Mouse (Mus musculus) gonadal fat pad, adult 2 months (tissue): ENCODE results near the gene Cmya5. TPM values are rescaled to one million over a fixed set of nuclear protein-coding genes. Genes with fewer than 3 reads are reported as not detected.
"Not testable (repeated sequence)": the region's sequence is repeated elsewhere in the genome, so short reads cannot be mapped to it uniquely, and the experiment has no call there.

ENCODE experiments used
- DNase-seq: peaks from one replicate; pipeline ENCODE4 v3.0.0-alpha.2; 2012; ENCODE audit warnings: low read depth
- polyA plus RNA-seq: library from polyadenylated mRNA; depleted of rRNA; stranded (reverse); fragments of >200 nt; gene quantifications from 2 replicates; pipeline ENCODE4 v1.2.3, GENCODE M21; 2012

Cmya5 gene
- polyA plus RNA-seq, 1 experiment: 0.53 TPM

DNA sequence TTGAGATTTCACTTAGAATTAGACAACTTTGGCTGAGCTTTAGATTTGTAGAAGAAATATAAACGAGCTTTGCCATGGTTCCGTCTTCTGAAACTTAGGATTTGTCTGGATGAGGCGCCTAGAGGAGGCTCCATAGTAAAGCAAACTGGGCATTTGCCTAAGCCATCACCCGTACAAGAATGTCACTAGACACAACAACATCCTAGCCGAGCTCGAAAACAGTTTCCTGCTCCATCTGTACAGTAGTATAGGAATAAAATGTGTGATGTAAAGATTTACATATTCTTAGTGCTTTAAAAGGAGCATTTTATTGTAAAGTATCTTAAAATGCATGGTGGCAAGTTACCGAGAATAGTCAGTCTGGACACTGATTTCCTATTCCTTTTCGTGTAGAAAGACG lies 22.2 kb downstream of the Cmya5 start:
- no peak for DNase-seq

DNA sequence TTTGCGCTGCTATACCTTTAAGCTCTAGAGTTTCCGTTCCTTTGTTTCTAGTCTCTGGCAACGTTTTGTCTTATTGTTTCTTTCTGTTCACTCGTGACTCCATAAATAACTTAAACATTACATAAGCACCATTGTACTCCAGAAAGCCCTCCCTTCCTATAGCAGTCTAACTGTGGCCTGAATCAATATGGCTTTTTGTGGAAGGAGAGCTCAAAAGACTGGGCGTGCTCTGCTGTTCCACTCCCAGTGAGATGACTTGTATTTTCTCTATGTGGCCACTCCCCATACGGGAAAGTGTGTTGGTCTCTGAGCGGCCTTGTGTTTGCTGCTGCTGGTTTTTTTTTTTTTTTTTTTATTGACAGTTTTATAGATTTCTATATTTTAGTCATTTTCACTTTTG lies 27.3 kb downstream of the Cmya5 start:
- DNase-seq: no peak

DNA sequence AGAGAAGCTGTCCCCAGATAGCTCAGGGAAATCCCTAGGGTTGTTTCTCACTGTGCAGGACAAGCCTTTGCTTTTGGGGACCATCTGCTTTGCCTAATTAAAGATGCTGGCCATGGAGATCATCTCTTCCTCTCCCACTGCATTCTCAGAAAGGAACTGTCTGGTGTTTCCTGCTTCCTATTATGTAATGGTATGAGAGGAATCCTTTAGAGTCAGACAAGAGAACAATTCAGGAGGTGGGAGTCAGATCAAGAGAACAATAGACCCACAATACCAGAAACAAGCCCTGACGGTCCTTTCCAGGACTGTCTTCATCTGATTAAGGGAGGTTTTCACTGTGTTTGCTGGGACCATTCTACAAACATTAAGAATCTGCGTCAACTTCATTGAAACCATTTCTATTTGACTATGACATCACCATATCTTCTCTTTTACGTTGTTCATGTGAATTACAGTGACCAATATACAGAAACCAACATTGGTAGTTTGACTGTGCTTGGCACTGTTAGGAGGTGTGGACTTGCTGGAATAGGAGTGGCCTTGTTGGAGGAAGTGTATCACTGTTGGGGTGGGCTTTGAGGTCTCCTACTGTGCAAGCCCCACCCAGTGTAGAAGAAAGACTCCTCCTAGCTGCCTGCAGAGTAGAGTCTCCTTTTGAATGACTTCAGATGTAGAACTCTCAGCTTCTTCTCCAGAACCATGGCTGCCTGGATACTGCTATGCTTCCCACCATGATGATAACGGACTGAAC lies 42.0 kb downstream of the Cmya5 start:
- DNase-seq: no peak

DNA sequence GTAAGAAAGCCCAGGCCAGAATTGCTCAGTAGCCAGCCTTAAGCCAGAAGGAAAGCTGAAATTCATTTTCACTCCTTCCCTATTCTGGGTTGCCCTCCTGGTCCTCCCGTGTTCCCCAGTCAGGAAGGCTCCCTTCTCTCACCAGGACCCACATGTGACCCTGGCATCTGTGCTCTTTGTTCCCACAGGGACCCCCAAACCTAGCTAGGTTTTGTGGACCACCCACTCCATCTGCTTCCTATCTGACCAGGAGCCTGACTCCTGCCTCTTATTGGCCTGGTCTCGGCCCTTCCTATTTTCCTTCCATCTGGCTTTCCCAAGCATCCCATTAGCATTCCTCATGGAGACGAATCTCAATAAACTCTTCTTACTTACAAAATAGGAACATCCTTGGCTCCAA lies 45.9 kb downstream of the Cmya5 start:
- no peak for DNase-seq

DNA sequence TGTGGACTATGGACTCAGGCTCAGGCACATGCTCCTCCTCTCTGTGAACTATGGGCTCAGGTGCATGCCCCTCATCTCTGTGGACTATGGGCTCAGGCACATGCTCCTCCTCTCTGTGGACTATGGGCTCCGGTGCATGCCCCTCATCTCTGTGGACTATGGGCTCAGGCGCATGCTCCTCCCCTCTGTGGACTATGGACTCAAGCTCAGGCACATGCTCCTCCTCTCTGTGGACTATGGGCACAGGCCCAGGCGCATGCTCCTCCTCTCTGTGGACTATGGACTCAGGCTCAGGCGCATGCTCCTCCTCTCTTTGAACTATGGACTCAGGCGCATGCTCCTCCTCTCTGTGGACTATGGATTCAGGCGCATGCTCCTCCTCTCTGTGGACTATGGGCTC lies 47.9 kb downstream of the Cmya5 start:
- no peak for DNase-seq

DNA sequence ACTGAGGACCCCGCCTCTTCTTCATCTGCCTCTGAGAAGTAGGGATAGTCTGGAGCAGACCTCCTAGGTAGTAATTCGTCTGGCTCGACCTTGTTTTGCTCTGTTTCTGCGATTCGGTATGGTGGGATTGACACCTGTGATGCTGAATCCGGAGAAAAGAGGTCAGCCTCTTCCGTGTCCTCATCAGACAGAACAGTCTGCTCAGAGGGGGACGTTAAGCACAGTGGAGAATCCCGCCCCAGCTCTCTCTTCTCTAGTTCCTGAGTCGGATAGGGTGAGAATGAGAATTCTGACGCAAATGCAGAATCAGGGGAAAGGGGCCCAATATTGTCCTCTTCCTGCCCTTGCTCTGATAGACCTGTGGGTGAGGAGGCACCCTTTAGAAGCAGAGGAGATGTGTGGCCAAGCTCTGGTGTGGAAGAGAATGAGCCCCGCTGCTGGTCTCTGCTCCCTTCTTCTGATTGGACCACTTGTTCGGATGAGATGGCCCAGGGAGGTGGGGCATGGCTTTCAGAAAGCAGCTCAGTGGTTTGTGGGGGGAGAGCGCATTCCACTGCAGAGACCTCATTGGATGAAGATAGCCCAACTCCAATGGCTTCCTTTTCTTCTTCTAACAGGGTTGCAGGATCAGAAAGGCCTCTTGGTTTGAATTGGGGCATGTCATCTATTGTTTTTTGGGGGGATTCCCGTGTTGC lies 49.3 kb downstream of the Cmya5 start:
- no peak for DNase-seq

DNA sequence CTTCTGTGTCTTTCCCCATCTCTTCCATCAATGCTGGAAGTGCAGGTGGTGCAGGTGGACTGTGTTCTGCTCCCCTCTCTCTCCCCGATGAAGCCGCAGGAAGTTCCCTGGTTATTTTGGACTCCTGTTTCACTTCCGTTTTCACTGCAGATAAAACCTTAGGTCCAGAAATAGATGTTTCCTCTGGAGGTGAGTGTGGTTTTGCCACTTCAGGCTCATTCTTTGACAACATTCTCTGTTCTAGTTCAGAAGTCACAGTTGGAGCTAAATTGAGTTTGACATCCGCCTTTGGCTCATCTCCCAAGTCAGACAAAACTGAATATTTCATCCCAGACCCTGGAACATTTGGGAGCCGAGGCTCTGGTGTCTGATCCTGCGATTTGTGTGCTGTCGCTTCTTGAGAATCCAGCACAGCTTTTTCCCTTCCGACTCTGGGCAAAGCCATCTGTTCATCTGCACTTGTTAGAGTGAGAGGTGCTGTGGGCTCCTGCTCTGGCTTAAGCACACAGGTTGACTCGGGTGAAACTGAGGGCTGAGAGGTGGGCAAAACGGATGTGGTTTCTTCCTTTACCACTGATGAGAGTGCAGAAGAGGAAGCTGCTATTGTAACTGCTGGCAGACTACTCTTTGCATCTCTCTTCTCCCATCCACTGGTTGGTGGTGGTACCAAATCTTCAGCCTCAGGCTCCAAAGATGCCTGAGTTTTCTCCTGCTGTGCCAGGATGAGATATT lies 50.2 kb downstream of the Cmya5 start:
- no peak for DNase-seq

DNA sequence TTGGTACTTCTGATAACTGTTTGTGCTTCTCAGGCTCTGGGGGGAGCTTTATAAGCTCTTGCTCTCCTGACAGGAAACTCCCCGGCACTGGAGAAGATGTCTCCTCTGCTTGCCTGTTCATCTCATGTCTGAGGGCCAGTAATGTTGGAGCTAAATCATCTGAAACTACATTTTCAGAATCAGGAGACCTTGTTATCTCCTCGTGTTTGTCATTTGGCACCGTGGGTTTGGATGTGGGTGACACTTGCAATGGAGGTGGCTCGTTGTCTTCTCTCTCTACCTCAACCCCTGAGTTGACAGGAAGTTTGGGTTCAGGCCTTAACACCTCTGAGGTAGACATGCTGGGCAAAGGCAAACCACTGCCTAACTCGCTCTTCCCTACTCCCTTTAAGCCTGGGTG lies 50.8 kb downstream of the Cmya5 start:
- no peak for DNase-seq

DNA sequence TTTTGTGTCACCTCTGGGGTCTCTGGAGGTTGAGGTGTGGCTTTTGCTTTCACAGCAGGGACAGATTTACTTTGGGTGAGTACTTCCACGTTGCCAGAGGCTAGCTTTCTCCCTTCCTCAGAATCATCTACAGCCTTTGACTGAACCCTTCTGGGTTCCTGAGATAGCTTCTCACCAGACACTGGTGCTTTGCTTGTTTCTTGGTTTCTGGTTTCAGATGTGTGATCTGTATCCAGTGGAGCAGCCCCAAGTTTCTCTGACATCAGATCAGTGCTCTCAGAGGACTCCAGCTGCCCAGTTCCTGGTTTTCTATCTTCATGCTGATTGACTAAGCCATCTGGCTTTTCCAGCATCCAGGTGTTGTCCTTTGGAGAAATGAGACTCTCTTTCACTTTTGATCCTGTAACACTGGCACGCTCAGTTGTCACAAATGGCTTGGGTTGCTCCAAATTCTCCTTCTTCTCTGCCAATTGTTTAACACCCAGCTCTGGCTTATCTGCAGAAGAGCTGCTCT lies 51.6 kb downstream of the Cmya5 start:
- no peak for DNase-seq

DNA sequence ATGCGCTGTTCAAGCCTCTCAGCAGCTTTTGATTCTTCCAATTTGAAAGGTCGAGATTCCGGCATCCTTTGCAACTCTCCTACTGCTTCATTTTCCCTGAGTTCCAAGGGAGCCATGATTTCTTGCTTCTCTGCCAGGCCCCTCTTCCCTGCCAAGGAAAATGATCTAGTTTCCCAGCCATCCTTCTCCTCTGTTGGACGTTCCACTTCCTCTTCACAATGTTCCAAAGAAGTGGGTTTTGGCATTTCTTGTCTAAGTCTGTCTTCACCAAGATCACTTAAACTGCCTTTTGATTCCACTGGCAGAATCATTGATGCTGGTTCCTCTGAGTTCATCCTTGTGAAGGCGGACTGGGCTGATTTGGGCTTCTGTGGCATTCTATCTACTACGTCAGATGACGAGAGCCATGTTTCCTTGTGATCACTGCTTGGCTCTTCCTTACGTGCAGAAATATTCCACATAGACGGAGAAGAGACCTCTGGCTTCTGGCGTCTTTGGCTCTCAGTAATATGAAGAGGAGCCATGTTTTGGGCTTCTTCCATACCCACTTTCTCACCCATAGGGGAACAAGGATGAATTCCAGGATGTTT lies 52.6 kb downstream of the Cmya5 start:
- no peak for DNase-seq

DNA sequence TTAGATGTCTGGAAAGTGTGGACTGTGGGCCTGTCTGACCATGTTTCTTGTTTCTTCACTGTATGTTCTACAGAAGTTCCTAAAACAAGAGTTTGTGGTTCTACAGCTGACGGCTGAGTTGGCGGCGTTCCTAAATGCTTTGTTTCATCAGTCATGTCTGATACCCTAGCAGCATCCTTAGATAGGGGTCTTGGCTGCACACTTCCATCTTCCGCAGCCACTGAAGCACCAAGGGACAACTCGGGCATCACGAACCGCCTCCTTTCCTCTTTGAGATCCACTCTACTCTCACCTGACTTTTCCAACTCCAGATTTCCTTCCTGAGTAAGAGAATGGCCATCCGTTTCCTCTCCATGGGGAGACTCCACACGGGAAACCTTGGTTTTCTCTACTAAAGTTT lies 53.3 kb downstream of the Cmya5 start:
- no peak for DNase-seq

DNA sequence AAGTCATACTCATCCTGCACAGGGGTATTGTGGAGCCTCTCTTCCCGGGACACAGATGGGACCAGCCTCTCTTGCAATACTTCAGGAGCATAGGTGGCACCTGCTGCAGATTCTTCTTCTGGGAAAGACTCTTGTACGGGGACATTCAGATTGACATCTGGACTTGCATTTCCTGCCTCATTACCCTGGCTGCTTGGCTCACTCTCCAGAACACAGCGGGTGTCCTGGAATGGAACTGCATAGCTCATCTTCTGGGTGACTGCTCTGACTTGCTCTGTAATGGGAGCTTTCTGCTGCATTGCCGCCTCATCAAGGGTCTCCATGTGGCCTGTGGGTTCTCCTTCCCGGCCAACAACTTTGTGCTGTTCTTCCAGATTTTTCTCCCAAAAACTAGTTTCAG lies 55.0 kb downstream of the Cmya5 start:
- no peak for DNase-seq

DNA sequence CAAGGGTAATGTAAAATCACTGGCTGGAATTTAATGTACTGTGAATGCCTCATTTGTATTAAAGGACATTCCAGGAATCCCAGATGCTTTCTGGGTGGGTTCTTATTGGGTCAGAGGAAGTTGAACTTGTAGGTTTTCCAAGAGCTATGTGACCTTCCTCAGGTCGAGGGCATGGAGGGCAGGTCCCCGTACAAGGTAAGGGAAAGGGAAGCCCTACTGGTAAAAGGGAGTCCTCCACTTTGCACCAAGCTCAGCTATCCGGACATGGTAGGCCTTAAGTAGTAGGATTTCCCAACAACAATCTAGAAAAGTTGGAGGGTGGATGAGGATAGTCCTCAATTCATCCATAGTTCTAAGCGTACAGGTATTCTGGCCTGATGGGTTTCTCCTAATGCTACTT lies 58.8 kb downstream of the Cmya5 start:
- DNase-seq: no peak

DNA sequence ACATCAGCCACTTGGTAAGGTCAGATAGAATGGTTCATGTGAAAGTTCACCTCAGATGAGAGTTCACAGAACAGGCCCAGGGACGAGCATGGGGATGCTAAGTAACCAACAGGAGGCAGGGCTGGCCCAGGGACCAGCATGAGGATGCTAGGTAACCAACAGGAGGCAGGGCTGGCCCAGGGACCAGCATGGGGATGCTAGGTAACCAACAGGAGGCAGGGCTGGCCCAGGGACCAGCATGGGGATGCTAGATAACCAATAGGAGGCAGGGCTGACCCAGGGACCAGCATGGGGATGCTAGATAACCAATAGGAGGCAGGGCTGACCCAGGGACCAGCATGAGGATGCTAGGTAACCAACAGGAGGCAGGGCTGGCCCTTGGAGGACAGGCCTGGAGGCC lies 62.2 kb downstream of the Cmya5 start:
- not testable (repeated sequence) for DNase-seq

DNA sequence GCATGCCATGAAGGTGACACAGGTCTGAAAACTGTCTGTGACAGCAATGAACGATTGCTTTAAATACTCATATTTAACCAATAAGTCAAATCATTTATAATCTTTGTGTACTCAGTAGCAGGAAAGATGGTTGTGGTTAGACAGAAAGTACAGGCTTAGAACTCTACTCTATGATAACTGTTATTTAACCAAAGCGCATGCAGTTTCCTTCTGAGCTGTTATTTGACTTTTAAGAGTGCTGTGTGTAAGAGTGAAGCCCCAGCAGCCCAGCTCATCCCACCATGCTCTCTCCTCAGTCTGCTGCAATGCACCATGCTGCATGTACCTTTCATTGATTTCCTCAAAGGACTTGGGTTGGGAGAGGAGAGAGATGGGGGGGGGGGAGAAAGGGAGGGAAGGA lies 63.7 kb downstream of the Cmya5 start:
- DNase-seq: no peak

DNA sequence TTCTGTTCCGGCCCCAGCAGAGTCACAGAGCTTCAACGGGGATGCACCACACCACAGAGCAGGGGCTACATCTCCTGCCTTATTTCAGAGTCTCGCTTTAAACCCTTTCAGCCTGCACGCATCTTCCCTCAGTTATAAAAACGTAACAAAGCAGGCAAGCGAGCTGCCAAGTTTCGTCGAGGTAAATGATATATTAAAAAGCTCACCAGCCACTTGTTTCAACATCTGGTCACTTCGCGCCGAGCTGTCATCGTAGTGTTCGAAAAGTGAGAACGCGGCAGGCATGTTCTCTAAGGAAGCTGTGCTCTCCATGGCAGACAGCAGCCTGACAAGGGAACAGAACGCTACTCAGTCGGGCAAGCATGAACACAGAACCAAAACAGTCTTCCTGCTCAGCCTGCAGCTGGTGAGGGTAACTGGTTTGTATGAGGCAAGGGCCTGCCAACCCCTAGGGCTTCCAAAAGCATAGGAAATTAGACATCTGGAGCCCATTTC lies 70.3 kb downstream of the Cmya5 start:
- DNase-seq: no peak

DNA sequence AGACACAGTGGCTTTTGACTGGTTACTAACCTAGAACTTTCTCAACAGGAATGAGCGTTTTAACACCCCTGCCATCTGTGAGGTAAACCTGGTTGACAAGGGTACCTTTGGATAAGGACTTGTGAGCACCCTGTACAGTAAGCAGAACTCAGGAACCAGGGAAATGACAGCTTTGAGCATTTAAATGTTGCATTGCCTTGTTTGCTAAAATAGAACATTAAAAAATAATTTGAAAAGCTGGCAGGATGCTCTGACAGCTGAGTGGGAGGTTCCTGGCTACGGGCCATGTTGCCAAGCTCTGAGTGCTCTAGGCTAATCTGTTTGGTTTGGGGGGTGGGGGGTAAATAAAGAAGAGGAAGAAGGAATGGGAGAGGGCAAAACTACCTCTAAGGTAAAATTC lies 70.9 kb downstream of the Cmya5 start:
- DNase-seq: no peak

DNA sequence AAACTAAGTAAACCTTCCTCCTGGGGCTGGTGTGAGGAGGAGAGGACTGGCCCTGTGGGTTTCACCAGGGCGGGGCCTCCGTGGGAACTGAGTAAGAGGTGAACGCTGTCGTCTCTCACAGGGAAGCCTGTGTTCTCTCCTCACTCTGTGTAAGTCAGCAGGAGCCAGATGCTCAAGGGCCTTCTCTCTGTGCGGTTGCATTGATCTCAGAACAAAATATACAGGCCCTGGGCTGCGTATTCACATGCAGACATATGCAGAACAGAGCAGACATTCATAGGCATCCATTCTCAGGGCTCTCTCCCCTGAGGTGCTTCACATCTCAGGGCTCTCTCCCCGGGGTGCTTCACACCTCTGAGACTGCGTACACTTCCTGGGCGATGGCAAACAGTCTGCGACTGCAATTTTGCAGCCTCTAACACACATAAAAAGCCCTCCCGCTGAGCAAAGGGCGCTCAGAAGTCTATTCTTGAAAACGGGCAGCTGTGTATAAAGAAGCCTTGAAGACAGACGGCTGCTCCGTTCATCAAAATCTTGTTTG lies 71.6 kb downstream of the Cmya5 start:
- no peak for DNase-seq

DNA sequence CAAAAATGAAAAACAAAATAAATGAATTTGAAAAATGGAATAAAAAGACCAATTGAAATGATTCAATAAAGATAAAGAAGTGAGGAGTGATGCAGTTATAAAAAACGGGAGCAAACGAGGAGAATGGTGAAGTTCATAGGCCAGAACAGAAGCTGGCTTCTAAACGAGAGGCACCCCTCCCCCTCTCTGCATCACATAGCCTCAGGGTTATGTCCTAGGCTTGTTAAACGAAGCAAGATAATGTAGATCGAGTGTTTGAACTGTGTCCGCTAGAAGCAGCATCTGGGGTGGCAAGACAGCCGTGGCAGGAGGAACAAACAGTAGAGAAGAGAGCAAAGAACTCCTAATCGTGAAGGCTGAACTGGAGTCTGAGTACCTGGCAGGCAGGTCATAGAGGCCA lies 74.1 kb downstream of the Cmya5 start:
- no peak for DNase-seq

DNA sequence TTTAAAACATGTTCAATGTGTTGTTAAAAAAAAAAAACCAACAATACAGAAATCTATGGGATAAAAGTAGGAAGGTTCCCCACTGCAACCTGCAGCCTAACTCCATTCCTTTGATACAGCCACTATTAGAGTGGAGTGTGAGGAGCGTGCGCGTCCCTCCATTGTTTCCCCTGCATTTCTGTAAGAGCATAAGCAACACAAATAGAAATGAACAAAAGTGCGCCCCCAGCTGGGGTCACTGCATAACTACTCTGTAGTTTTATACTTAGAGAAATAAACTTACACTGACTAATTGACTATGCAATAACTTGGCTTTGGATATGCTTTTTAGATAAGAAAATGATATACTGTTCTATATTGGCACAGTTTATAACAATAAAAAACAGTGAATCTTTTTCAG lies 75.0 kb downstream of the Cmya5 start:
- no peak for DNase-seq

DNA sequence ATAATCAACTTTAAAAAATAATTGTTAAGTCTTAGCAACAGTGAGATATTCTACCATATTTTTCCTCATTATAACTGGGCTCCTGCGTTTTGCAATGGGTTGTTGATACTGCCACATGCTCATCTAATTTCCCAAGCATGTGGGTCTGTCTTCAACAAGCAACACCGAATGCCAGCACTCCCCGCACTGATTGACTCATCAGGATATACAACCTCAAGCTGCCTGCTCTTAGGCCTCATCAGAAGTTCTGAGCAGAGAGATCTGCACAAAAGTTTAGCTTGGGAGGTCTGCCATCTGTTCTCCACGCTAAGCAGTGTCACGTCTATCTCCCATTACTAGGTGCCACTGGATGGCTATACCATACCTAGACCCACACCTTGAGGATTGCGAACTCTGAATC lies 76.2 kb downstream of the Cmya5 start:
- DNase-seq: no peak
